Mouse (Mus musculus) olfactory bulb, adult 2 months (tissue): ENCODE data around the gene Fscn2.
"Not testable (repeated sequence)": the region's sequence is repeated elsewhere in the genome, so short reads cannot be mapped to it uniquely, and the experiment has no call there.

Experiments
- CTCF ChIP-seq: fragments of 200-500 bp; IDR thresholded peaks from 2 replicates; pipeline ENCODE4 v1.5.1; 2012; ENCODE audit warnings: low read depth, mild to moderate bottlenecking, low read length, moderate library complexity; ENCODE audit not compliant: insufficient read depth
- POLR2A ChIP-seq: fragments of 200-500 bp; IDR thresholded peaks from 2 replicates; pipeline ENCODE4 v1.6.1; 2012; ENCODE audit warnings: mild to moderate bottlenecking, low read depth, low read length, moderate library complexity; ENCODE audit not compliant: insufficient read depth

DNA sequence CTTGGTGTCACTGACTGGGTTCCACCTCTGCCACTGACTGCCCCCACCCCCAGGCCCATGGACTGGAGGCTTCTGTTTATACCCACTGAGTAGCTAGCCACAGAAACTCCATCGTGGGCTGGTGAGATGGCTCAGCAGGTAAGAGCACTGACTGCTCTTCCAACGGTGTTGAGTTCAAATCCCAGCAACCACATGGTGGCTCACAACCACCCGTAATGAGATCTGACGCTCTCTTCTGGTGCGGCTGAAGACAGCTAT lies 9.3 kb upstream of the Fscn2 start:
- TF ChIP-seq CTCF, POLR2A: not testable (repeated sequence)
